Mouse (Mus musculus) cerebellum, adult 2 months (tissue): ENCODE results near the gene Rab3c. TPM values are rescaled to one million over a fixed set of nuclear protein-coding genes. Genes with fewer than 3 reads are reported as not detected.

Experiments
- DNase-seq, 2 experiments: peaks; one replicate each; pipeline ENCODE4 v3.0.0; 2021
- H3K27ac ChIP-seq: fragments of 200-500 bp; 2 replicates; pipeline ENCODE4 v1.5.1; 2012; ENCODE audit warnings: low read length, control low read depth, inconsistent platforms; ENCODE audit not compliant: insufficient read depth
- H3K27me3 ChIP-seq: fragments of 200-500 bp; 2 replicates; pipeline ENCODE4 v1.6.1; 2012; ENCODE audit warnings: inconsistent platforms, mild to moderate bottlenecking, low read length, moderate library complexity; ENCODE audit not compliant: control insufficient read depth, insufficient read depth
- H3K4me1 ChIP-seq: fragments of 200-500 bp; 2 replicates; pipeline ENCODE4 v1.6.1; 2011; ENCODE audit warnings: low read length; ENCODE audit not compliant: control insufficient read depth, insufficient read depth
- H3K4me3 ChIP-seq: fragments of 200-500 bp; replicated peaks from 2 replicates; pipeline ENCODE3; 2011; ENCODE audit warnings: mild to moderate bottlenecking, low read depth, low read length, control low read depth; ENCODE audit not compliant: insufficient read depth
- CTCF ChIP-seq: fragments of 200-500 bp; IDR thresholded peaks from 2 replicates; pipeline ENCODE4 v1.5.1; 2011; ENCODE audit warnings: low read depth, mild to moderate bottlenecking, control low read depth, low read length, moderate library complexity, borderline replicate concordance; ENCODE audit not compliant: insufficient read depth
- POLR2A ChIP-seq: fragments of 200-500 bp; IDR thresholded peaks from 2 replicates; pipeline ENCODE4 v1.6.1; 2011; ENCODE audit warnings: low read length, control low read depth, borderline replicate concordance; ENCODE audit not compliant: insufficient read depth
- WGBS: fragments of 180-500 bp; shearing (Covaris S2); methylation state at CpG from one replicate; pipeline ENCODE4 v1.1.7; 2018; 5-methylcytosine and 5-hydroxymethylcytosine counted together
- polyA plus RNA-seq: library from polyadenylated mRNA; depleted of rRNA; stranded (reverse); fragments of >200 nt; gene quantifications from 2 replicates; pipeline ENCODE4 v1.2.3, GENCODE M21; 2012

Rab3c gene
- polyA plus RNA-seq, 1 experiment = 57.5 TPM

DNA sequence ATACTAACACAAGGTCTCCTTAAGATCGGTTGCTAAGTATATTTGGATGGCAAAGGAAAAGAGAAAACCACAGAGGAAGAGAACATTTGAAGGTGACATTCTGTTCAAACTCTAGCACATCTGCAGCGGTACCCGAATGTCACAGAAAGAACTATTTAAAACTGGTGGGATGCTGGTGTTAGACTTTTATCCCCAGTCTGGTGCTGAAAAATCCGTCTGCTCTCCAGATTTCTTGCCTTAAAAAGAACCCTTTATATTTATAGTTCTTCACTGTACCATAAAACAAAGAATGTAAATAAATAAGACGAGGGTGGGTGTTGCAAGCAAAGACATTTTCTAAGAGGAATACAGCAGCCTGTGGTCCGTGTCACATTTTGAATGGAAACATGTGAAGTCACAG is 105.1 kb downstream of the Rab3c start:
- DNase-seq = no peak
- Histone ChIP-seq H3K27ac (no peak overlapping the region), H3K4me1 (no peaks in the 10 kb centered on the region; the same call in 1 of the 2 replicates), H3K4me3 (no peak overlapping the region), H3K27me3 (no peaks in the 10 kb centered on the region)
- WGBS = 88% methylated on average over 6 of the region's 6 CpGs
- TF ChIP-seq POLR2A = no peak
- TF ChIP-seq CTCF = no peak

DNA sequence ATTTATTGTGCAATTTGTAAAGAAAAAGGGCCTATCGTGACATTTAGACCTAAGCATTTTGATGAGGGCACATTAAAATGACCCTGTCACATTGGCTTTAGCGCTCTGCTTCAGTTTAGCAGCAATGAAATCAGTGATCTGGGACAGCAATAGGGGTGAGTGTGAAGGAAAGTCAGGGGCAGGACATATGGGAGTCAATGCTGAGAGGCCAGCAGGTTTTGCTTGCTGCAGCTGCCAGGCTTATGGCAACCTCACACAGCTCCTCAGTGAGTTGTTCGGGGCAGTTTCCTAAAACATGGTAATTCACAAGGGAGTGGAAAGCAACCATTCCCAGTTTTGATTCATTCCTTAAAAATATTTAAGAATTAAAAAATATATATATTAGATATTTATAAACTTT is 111.1 kb downstream of the Rab3c start:
- no peak overlapping the region for H3K4me3 ChIP-seq
- 46% methylated on average over 3 of the region's 3 CpGs for WGBS
- H3K27me3 ChIP-seq = no peaks in the 10 kb centered on the region
- peaks cover 8% of the 10 kb centered on the region; the same call in 1 of the 2 replicates for H3K4me1 ChIP-seq
- no peak overlapping the region for H3K27ac ChIP-seq
- TF ChIP-seq CTCF = no peak
- no peak for TF ChIP-seq POLR2A
- peak; percentile 29 to 44 for DNase-seq

DNA sequence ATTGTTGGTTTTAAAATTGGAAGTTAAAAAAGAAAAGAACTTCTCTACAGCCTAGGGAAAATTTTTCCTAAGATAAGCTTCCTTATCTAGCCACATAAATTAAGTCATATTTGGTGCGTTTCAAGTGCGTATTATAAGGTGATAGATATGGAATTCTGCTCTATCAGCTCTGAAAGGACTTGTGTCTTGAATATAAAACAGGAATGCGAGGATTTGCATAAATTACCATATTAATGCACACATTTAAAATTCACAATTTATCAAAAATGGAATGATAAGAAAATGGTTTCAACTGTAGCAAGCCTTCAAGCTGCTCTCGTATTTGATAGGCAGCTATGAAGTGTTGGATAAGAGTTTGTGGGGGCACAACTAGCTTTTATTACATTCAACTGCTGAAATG is 111.6 kb downstream of the Rab3c start:
- no peak for DNase-seq
- TF ChIP-seq CTCF (no peak), POLR2A (no peak)
- no peak overlapping the region for H3K4me3 ChIP-seq
- no peaks in the 10 kb centered on the region for H3K27me3 ChIP-seq
- H3K4me1 ChIP-seq = peaks cover 8% of the 10 kb centered on the region; the same call in 1 of the 2 replicates
- 95% methylated on average over 4 of the region's 4 CpGs for WGBS
- H3K27ac ChIP-seq = no peak overlapping the region

DNA sequence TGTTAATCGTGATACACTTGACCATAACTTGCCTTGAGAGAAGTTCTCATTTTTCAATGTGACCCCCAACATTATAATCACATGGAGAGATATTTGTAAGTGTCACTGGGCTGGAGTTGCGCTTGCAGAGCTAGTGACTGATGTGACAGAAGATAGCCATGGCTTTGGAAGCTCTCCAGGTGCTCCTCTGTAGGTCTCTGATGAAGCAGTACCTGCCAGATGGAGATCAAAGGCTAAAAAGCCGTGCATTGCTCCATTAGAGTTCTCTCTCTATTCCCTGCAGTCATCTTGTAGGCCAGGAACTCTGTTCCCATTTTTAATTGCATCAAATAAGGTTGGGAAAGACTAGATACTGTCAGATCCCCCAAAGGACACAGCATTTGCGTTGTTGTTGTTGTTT is 112.2 kb downstream of the Rab3c start:
- peaks cover 8% of the 10 kb centered on the region; the same call in 1 of the 2 replicates for H3K4me1 ChIP-seq
- WGBS = 47% methylated on average over 4 of the region's 4 CpGs
- H3K27ac ChIP-seq = no peak overlapping the region

DNA sequence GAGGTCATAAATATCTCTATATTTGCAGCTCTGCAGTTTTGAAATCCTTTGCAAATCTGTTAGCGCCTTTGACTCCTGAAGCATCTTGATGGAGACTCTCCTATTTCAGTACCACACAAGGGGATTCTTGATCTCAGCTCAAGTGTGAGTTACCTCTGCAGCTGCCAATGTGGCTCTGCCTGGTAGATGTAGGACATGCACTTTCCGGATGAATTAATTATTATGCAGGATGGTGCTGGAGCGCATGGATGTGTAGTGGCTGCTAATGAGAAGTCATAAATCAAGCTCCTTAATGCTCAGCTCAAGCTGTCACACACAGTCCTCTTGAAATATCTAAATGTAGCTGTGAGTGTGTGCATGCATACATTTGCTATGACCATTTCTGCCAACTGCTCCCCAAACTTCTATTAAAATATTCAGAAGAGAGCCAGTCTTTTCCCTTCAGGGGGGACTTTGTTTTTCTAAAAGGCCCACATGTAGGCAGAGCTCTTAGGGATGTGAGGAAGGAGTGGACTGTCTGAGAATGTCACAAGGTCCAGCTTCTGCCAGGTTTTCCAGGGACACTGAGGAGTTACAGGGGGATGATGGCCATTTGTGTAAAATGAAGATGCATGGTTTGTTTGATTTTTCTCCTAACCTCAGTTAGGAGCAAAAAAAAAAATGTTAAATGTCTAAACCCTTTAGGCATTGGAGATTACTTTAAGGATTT is 114.0 kb downstream of the Rab3c start:
- H3K27me3 ChIP-seq = no peaks in the 10 kb centered on the region
- H3K4me3 ChIP-seq = no peak overlapping the region
- H3K27ac ChIP-seq = no peak overlapping the region
- TF ChIP-seq POLR2A (no peak), CTCF (no peak)
- peaks cover 8% of the 10 kb centered on the region; the same call in 1 of the 2 replicates for H3K4me1 ChIP-seq
- DNase-seq = no peak
- 60% methylated on average over 3 of the region's 3 CpGs for WGBS

More for the DNA sequence above, 112.2 kb downstream of the Rab3c start:
- DNase-seq = peak; percentile 37 to 73
- no peak for TF ChIP-seq POLR2A
- no peak for TF ChIP-seq CTCF
- H3K4me3 ChIP-seq = no peak overlapping the region
- H3K27me3 ChIP-seq = no peaks in the 10 kb centered on the region

DNA sequence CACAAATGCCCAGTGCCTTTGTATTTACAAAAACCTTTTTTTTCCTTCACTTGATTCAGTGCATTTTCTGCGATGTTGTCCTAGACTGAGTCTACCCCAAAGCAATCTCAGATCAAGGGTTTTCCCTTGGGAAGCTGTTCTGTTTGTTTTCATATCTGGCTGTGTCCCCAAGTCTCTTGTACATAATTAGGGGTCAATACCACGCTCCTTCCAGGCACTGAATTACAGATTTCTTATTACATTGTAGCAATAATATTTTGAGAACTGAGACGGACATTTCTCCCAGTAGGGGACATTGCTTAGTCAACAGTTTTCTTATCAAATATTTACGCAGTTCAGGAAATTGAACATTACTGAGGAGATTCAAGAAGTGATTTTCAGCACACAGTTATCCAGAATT is 120.8 kb downstream of the Rab3c start:
- DNase-seq = no peak
- no peak overlapping the region for H3K27ac ChIP-seq
- no peaks in the 10 kb centered on the region for H3K27me3 ChIP-seq
- WGBS = 56% methylated on average over 4 of the region's 4 CpGs
- no peak for TF ChIP-seq POLR2A
- TF ChIP-seq CTCF = no peak
- no peak overlapping the region for H3K4me3 ChIP-seq
- no peaks in the 10 kb centered on the region for H3K4me1 ChIP-seq

DNA sequence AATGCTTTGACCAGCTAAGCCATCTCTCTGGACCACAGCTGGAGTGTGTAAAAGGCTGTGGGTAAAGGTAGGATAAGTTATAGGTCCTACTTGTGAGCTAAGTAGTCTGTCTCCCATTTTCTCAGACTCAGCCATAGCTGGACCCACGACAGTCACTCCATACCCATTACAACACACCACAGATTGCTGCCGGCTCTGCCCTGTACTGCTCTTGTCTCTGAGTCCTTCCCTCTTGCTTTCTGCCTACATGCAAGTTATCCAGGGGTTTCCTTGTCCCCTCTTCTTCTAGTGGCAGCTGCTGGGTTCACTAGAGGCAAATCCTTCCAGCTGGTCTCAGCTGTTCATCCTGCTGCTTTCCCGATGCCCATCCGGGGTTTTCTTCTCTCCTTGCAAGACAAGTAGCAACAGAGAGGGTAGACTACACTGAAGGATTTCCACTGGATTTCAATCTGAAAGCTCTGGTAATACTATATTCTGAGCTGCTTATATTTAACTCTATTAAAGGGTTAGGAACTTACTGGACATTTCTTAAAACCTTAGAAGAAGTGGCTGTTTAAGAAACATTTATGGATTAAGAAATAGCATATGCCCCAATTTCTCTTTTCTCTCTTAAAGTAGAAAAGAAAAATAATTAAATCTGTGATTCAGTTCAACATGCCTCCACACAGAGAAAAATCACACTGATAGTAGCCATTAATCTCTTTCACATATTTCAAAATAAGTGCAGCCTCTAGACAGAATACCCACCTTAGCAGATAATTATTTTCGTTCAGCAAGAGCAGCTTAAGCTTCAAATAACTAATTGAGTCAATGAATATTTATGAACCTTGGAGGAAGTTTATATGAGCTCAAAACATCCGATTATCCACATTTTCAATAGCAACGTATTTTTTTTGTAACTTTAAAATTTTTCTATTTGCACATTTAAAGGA is 121.9 kb downstream of the Rab3c start:
- no peak overlapping the region for H3K27ac ChIP-seq
- WGBS = 76% methylated on average over 7 of the region's 7 CpGs

More for the DNA sequence above, 121.9 kb downstream of the Rab3c start:
- Histone ChIP-seq H3K4me1 (no peaks in the 10 kb centered on the region), H3K27me3 (no peaks in the 10 kb centered on the region), H3K4me3 (no peak overlapping the region)
- TF ChIP-seq POLR2A (no peak), CTCF (no peak)
- DNase-seq = no peak
